Mouse (Mus musculus) kidney, embryonic 15.5 days (tissue): ENCODE results near the gene Slc6a5. TPM values are rescaled to one million over a fixed set of nuclear protein-coding genes. Genes with fewer than 3 reads are reported as not detected.

Experiments used
- ATAC-seq: fragments of 200-750 bp; cut with Nextera tagmentation; replicated peaks from 2 replicates; pipeline ENCODE4 v1.8.0; 2017; ENCODE audit warnings: moderate TSS enrichment; ENCODE audit not compliant: low FRiP score
- H3K27ac ChIP-seq: fragments of 300-500 bp; sonication (generic); 2 replicates; pipeline ENCODE4 v1.5.1; 2015; ENCODE audit warnings: mild to moderate bottlenecking, inconsistent platforms
- H3K27me3 ChIP-seq: fragments of 300-500 bp; sonication (generic); 2 replicates; pipeline ENCODE4 v1.6.1; 2015; ENCODE audit warnings: inconsistent platforms
- H3K36me3 ChIP-seq: fragments of 300-500 bp; sonication (generic); 2 replicates; pipeline ENCODE4 v1.6.1; 2015; ENCODE audit warnings: inconsistent platforms
- H3K4me1 ChIP-seq: fragments of 300-500 bp; sonication (generic); 2 replicates; pipeline ENCODE4 v1.6.1; 2015; ENCODE audit warnings: inconsistent platforms
- H3K4me2 ChIP-seq: fragments of 300-500 bp; sonication (generic); 2 replicates; pipeline ENCODE4 v1.6.1; 2015; ENCODE audit warnings: moderate library complexity, mild to moderate bottlenecking, inconsistent platforms
- H3K4me3 ChIP-seq: fragments of 300-500 bp; sonication (generic); replicated peaks from 2 replicates; pipeline ENCODE4 v1.5.1; 2015; ENCODE audit warnings: mild to moderate bottlenecking, inconsistent platforms
- H3K9ac ChIP-seq: fragments of 300-500 bp; sonication (generic); 2 replicates; pipeline ENCODE4 v1.6.1; 2015; ENCODE audit warnings: mild to moderate bottlenecking, inconsistent platforms
- H3K9me3 ChIP-seq: fragments of 300-500 bp; sonication (generic); replicated peaks from 2 replicates; pipeline ENCODE4 v1.6.1; 2016; ENCODE audit warnings: inconsistent platforms
- WGBS: fragments of 180-500 bp; shearing (Covaris S2); methylation state at CpG from one replicate; pipeline ENCODE4 v1.1.7; 2015; ENCODE audit warnings: mixed read lengths; 5-methylcytosine and 5-hydroxymethylcytosine counted together
- polyA plus RNA-seq: library from polyadenylated mRNA; unstranded; fragments of >200 nt; fragmentation: Nextera tagmentation; extraction: Ambion mirVana; gene quantifications from 2 replicates; pipeline ENCODE4 v1.2.1, GENCODE M21; 2015

Gene Slc6a5
- 0.04 and 0.06 TPM in 2 replicates for polyA plus RNA-seq

GRCm38 (mm10) chr7:49909850-49910249, at the start of gene Slc6a5:
Gene Slc6a5, plus strand, starts transcription at chr7:49910146.
- Histone ChIP-seq H3K9ac (no peak within 1 kb of the TSS), H3K4me1 (peaks cover 32% of the 10 kb centered on the region), H3K4me2 (peak within 1 kb of the TSS; percentile 40), H3K27me3 (peaks cover 100% of the 10 kb centered on the region), H3K4me3 (0 out of 2 replicates have a peak within 1 kb of the TSS, but pooled peaks have one; percentile 12), H3K9me3 (no peaks in the 10 kb centered on the region), H3K27ac (no peak within 1 kb of the TSS), H3K36me3 (no peaks in the 10 kb centered on the region)
- WGBS = under 1% methylated on average over 15 of the region's 15 CpGs
- no peak for ATAC-seq

GRCm38 (mm10) chr7:49861196-49861595, 48.8 kb upstream of the Slc6a5 start:
- Histone ChIP-seq H3K4me1 (no peaks in the 10 kb centered on the region), H3K27me3 (no peaks in the 10 kb centered on the region), H3K9me3 (no peaks in the 10 kb centered on the region), H3K36me3 (peaks cover 23% of the 10 kb centered on the region), H3K9ac (no peak overlapping the region), H3K4me3 (no peak overlapping the region), H3K27ac (no peak overlapping the region), H3K4me2 (no peak overlapping the region)
- 99% methylated on average over 2 of the region's 2 CpGs for WGBS
- no peak for ATAC-seq

GRCm38 (mm10) chr7:49863753-49864152, 46.2 kb upstream of the Slc6a5 start:
- no peak overlapping the region for H3K4me2 ChIP-seq
- no peaks in the 10 kb centered on the region for H3K9me3 ChIP-seq
- no peak overlapping the region for H3K9ac ChIP-seq
- H3K27ac ChIP-seq = no peak overlapping the region
- H3K36me3 ChIP-seq = 0 out of 2 replicates have a peak, but pooled peaks cover 3% of the 10 kb centered on the region
- H3K4me3 ChIP-seq = no peak overlapping the region
- H3K27me3 ChIP-seq = no peaks in the 10 kb centered on the region
- no peaks in the 10 kb centered on the region for H3K4me1 ChIP-seq
- no peak for ATAC-seq
- 61% methylated on average over 3 of the region's 3 CpGs for WGBS

- 64% methylated on average over 5 of the region's 5 CpGs for WGBS
- Histone ChIP-seq H3K4me1 (no peaks in the 10 kb centered on the region), H3K27ac (no peak overlapping the region), H3K36me3 (no peaks in the 10 kb centered on the region), H3K4me3 (no peak overlapping the region), H3K4me2 (no peak overlapping the region), H3K27me3 (no peaks in the 10 kb centered on the region), H3K9ac (no peak overlapping the region), H3K9me3 (no peaks in the 10 kb centered on the region)
- ATAC-seq = no peak
Observed at GRCm38 (mm10) chr7:49869656-49870055, 40.3 kb upstream of the Slc6a5 start.

GRCm38 (mm10) chr7:49870276-49870675, 39.7 kb upstream of the Slc6a5 start:
- Histone ChIP-seq H3K9me3 (no peaks in the 10 kb centered on the region), H3K27ac (no peak overlapping the region), H3K4me3 (no peak overlapping the region), H3K27me3 (no peaks in the 10 kb centered on the region), H3K36me3 (no peaks in the 10 kb centered on the region), H3K4me1 (no peaks in the 10 kb centered on the region), H3K4me2 (no peak overlapping the region), H3K9ac (no peak overlapping the region)
- no peak for ATAC-seq
- 79% methylated on average over 3 of the region's 3 CpGs for WGBS

GRCm38 (mm10) chr7:49877307-49877706, 32.6 kb upstream of the Slc6a5 start:
- no peaks in the 10 kb centered on the region for H3K36me3 ChIP-seq
- no peaks in the 10 kb centered on the region for H3K27me3 ChIP-seq
- no peak for ATAC-seq
- peaks cover 5% of the 10 kb centered on the region for H3K4me1 ChIP-seq
- no peak overlapping the region for H3K9ac ChIP-seq
- H3K9me3 ChIP-seq = no peaks in the 10 kb centered on the region
- H3K4me2 ChIP-seq = no peak overlapping the region
- no peak overlapping the region for H3K27ac ChIP-seq
- WGBS = 86% methylated on average over 5 of the region's 5 CpGs
- no peak overlapping the region for H3K4me3 ChIP-seq

- ATAC-seq = no peak
- Histone ChIP-seq H3K4me2 (no peak overlapping the region), H3K27me3 (no peaks in the 10 kb centered on the region), H3K9ac (no peak overlapping the region), H3K27ac (no peak overlapping the region), H3K9me3 (no peaks in the 10 kb centered on the region), H3K4me3 (no peak overlapping the region), H3K36me3 (no peaks in the 10 kb centered on the region), H3K4me1 (peaks cover 15% of the 10 kb centered on the region)
- 82% methylated on average over 13 of the region's 13 CpGs for WGBS
Observed at GRCm38 (mm10) chr7:49879051-49879450, 30.9 kb upstream of the Slc6a5 start.

- no peak overlapping the region for H3K4me3 ChIP-seq
- no peak overlapping the region for H3K9ac ChIP-seq
- H3K27ac ChIP-seq = no peak overlapping the region
- no peaks in the 10 kb centered on the region for H3K9me3 ChIP-seq
- 57% methylated on average over 8 of the region's 8 CpGs for WGBS
- H3K36me3 ChIP-seq = no peaks in the 10 kb centered on the region
- ATAC-seq = peak; percentile 79
- H3K4me2 ChIP-seq = no peak overlapping the region
- no peaks in the 10 kb centered on the region for H3K27me3 ChIP-seq
- peaks cover 15% of the 10 kb centered on the region for H3K4me1 ChIP-seq
Observed at GRCm38 (mm10) chr7:49879998-49880707, 29.8 kb upstream of the Slc6a5 start.

- H3K36me3 ChIP-seq = no peaks in the 10 kb centered on the region
- H3K9me3 ChIP-seq = no peaks in the 10 kb centered on the region
- H3K4me2 ChIP-seq = 0 out of 2 replicates have a peak overlapping the region, but pooled peaks have one; percentile 14
- no peaks in the 10 kb centered on the region for H3K27me3 ChIP-seq
- H3K27ac ChIP-seq = peak overlapping the region; percentile 61
- no peak overlapping the region for H3K9ac ChIP-seq
- peak; percentile 54 for ATAC-seq
- H3K4me3 ChIP-seq = no peak overlapping the region
- peaks cover 19% of the 10 kb centered on the region for H3K4me1 ChIP-seq
- WGBS = 8% methylated on average over 4 of the region's 4 CpGs
Observed at GRCm38 (mm10) chr7:49882288-49882687, 27.7 kb upstream of the Slc6a5 start.

GRCm38 (mm10) chr7:49882694-49883389, 27.1 kb upstream of the Slc6a5 start:
- ATAC-seq = no peak
- Histone ChIP-seq H3K27ac (peak overlapping the region; percentile 61; the same call in 1 of the 2 replicates), H3K4me2 (0 out of 2 replicates have a peak overlapping the region, but pooled peaks have one; percentile 14), H3K4me3 (no peak overlapping the region), H3K9me3 (no peaks in the 10 kb centered on the region), H3K36me3 (no peaks in the 10 kb centered on the region), H3K27me3 (no peaks in the 10 kb centered on the region), H3K4me1 (peaks cover 19% of the 10 kb centered on the region), H3K9ac (no peak overlapping the region)
- 27% methylated on average over 16 of the region's 16 CpGs for WGBS

GRCm38 (mm10) chr7:49887776-49888390, 22.1 kb upstream of the Slc6a5 start:
- no peaks in the 10 kb centered on the region for H3K36me3 ChIP-seq
- no peaks in the 10 kb centered on the region for H3K9me3 ChIP-seq
- H3K9ac ChIP-seq = no peak overlapping the region
- H3K4me2 ChIP-seq = no peak overlapping the region
- no peak overlapping the region for H3K4me3 ChIP-seq
- 0 out of 2 replicates have a peak, but pooled peaks cover 4% of the 10 kb centered on the region for H3K27me3 ChIP-seq
- whole genome bisulfite sequencing = 75% methylated on average over 2 of the region's 2 CpGs
- ATAC-seq = no peak
- H3K4me1 ChIP-seq = peaks cover 8% of the 10 kb centered on the region
- H3K27ac ChIP-seq = no peak overlapping the region

- Histone ChIP-seq H3K27ac (no peak overlapping the region), H3K9ac (no peak overlapping the region), H3K4me2 (no peak overlapping the region), H3K4me3 (no peak overlapping the region), H3K36me3 (no peaks in the 10 kb centered on the region), H3K27me3 (peaks cover 13% of the 10 kb centered on the region; the same call in 1 of the 2 replicates), H3K9me3 (no peaks in the 10 kb centered on the region), H3K4me1 (no peaks in the 10 kb centered on the region)
- 66% methylated on average over 2 of the region's 2 CpGs for WGBS
- ATAC-seq = no peak
Observed at GRCm38 (mm10) chr7:49894786-49895185, 15.2 kb upstream of the Slc6a5 start.
